Mouse (Mus musculus): ENCODE measurements around the gene Tuba3b. TPM values are rescaled to one million over a fixed set of nuclear protein-coding genes. Genes with fewer than 3 reads are reported as not detected.

The Tuba3b gene
- total and polyA plus RNA-seq, 3 experiments, result not detected

GRCm38 (mm10) chr6:145640971-145641506 is 25.5 kb downstream of the Tuba3b start:
- Histone ChIP-seq H3K4me1 (ENCODE audit: control insufficient read depth in 1 of 2, insufficient read depth in 2 of 2) (no peaks in the 10 kb centered on the region), H3K36me3 (replicated peaks in 1 of 2; ENCODE audit: control insufficient read depth in 1 of 2, insufficient read depth in 1 of 2, low read length in 1 of 2) (no peaks in the 10 kb centered on the region), H3K4me3 (replicated peaks in 1 of 3; ENCODE audit: low read depth in 2 of 3, low read length in 2 of 3, poor library complexity in 1 of 3) (no peak overlapping the region), H3K27me3 (replicated peaks) (no peaks in the 10 kb centered on the region), H3K9ac (ENCODE audit: insufficient read depth, low read depth) (no peak overlapping the region), H3K79me2 (replicated peaks; ENCODE audit: control insufficient read depth, extremely low read depth, insufficient read depth, poor library complexity, severe bottlenecking) (no peaks in the 10 kb centered on the region), H3K27ac (ENCODE audit: insufficient read depth, low read depth) (no peak overlapping the region), H3K9me3 (replicated peaks; ENCODE audit: low read length) (peaks cover 5% of the 10 kb centered on the region), H3K4me2 (ENCODE audit: insufficient read depth, low read depth, poor library complexity, severe bottlenecking) (no peak overlapping the region)
- dilution Hi-C loops (cut with MboI; ENCODE audit: extremely low pct_ligation_motif_present, extremely low pct_unique_long_range_greater_than_20kb, low sequenced_read_pairs) (no loop called here), in situ Hi-C loops (cut with MboI; ENCODE audit: low pct_ligation_motif_present, low pct_unique_long_range_greater_than_20kb, low sequenced_read_pairs) (no loop called here)
- no peak for TF ChIP-seq MXI1 (IDR thresholded peaks at IDR 0.05; ENCODE audit: low read depth, low read length)
- TF ChIP-seq ELF1 (IDR thresholded peaks at IDR 0.05; ENCODE audit: low read depth, low read length), result no peak
- TF ChIP-seq SMC3 (IDR thresholded peaks at IDR 0.05; ENCODE audit: low read depth, low read length), result no peak
- TF ChIP-seq ZNF384 (IDR thresholded peaks at IDR 0.05; ENCODE audit: low read depth, low read length), result no peak
- TF ChIP-seq UBTF (IDR thresholded peaks at IDR 0.05; ENCODE audit: low read depth, low read length), result no peak
- no peak for TF ChIP-seq USF1 (IDR thresholded peaks at IDR 0.05; ENCODE audit: low read depth, low read length)
- no peak for TF ChIP-seq KAT2A (IDR thresholded peaks at IDR 0.05; ENCODE audit: insufficient replicate concordance, low read length)
- TF ChIP-seq CHD2 (IDR thresholded peaks at IDR 0.05; ENCODE audit: low read length), result no peak
- no peak for TF ChIP-seq ZMIZ1 (IDR thresholded peaks at IDR 0.05; ENCODE audit: low read depth, low read length)
- no peak for TF ChIP-seq BHLHE40 (IDR thresholded peaks at IDR 0.05; ENCODE audit: low read depth, low read length)
- no peak for TF ChIP-seq POLR2A (IDR thresholded peaks at IDR 0.05; ENCODE audit: low read depth, low read length)
- TF ChIP-seq GABPA (IDR thresholded peaks at IDR 0.05; ENCODE audit: insufficient replicate concordance, low read depth, low read length), result no peak
- no peak for TF ChIP-seq POLR2AphosphoS2 (IDR thresholded peaks at IDR 0.05; ENCODE audit: low read depth, low read length)
- no peak for TF ChIP-seq EP300 (IDR thresholded peaks at IDR 0.05; ENCODE audit: low read length)
- TF ChIP-seq NRF1 (IDR thresholded peaks at IDR 0.05; ENCODE audit: low read depth, low read length), result no peak
- no peak for TF ChIP-seq MAFK (IDR thresholded peaks at IDR 0.05; ENCODE audit: insufficient replicate concordance, low read length)
- TF ChIP-seq CHD1 (IDR thresholded peaks at IDR 0.05; ENCODE audit: low read depth, low read length), result no peak
- TF ChIP-seq MYC (IDR thresholded peaks at IDR 0.05; ENCODE audit: low read depth, low read length), result no peak
- no peak for DNase-seq (ENCODE audit: extremely low read depth)

DNA sequence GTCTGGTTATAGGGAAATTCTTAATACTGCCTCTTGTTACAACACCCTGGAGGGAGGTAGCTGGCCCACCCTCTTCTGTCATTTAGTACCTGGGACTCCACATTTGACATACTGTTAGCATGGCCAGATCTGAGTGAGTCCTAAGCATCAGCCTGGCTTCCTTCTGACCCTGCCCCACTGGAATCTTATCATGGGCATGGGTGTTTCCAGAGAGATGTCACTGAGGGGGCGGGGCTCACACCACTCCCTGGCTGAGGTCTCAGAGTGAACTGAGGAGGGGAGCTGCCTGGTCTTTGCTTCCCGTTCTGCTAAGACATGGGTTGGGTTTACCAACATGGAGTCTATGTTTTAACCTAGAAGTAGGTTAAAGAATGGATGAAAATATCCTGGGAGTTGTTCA is 36.4 kb downstream of the Tuba3b start:
- DNase-seq (ENCODE audit: extremely low read depth), result no peak
- Histone ChIP-seq H3K36me3 (replicated peaks in 1 of 2; ENCODE audit: control insufficient read depth in 1 of 2, insufficient read depth in 1 of 2, low read length in 1 of 2) (no peaks in the 10 kb centered on the region), H3K4me3 (replicated peaks in 1 of 3; ENCODE audit: low read depth in 2 of 3, low read length in 2 of 3, poor library complexity in 1 of 3) (no peak overlapping the region), H3K27ac (ENCODE audit: insufficient read depth, low read depth) (no peak overlapping the region), H3K4me1 (ENCODE audit: control insufficient read depth in 1 of 2, insufficient read depth in 2 of 2) (no peaks in the 10 kb centered on the region; a peak in 1 of 4 replicates), H3K79me2 (replicated peaks; ENCODE audit: control insufficient read depth, extremely low read depth, insufficient read depth, poor library complexity, severe bottlenecking) (no peaks in the 10 kb centered on the region), H3K27me3 (replicated peaks) (no peaks in the 10 kb centered on the region), H3K9ac (ENCODE audit: insufficient read depth, low read depth) (no peak overlapping the region), H3K9me3 (replicated peaks; ENCODE audit: low read length) (peaks cover 6% of the 10 kb centered on the region), H3K4me2 (ENCODE audit: insufficient read depth, low read depth, poor library complexity, severe bottlenecking) (no peak overlapping the region)
- dilution Hi-C loops (cut with MboI; ENCODE audit: extremely low pct_ligation_motif_present, extremely low pct_unique_long_range_greater_than_20kb, low sequenced_read_pairs), result no loop called here
- no peak for TF ChIP-seq E2F4 (IDR thresholded peaks at IDR 0.05; ENCODE audit: insufficient replicate concordance, low read depth, low read length)
- no peak for TF ChIP-seq MYC (IDR thresholded peaks at IDR 0.05; ENCODE audit: low read depth, low read length)
- TF ChIP-seq ZC3H11A (IDR thresholded peaks at IDR 0.05; ENCODE audit: low read depth, low read length), result no peak
- no peak for TF ChIP-seq USF2 (conservative IDR thresholded peaks at IDR 0.05; ENCODE audit: low read depth, low read length)
- no peak for TF ChIP-seq MAX (IDR thresholded peaks at IDR 0.05; ENCODE audit: low read length)
- no peak for TF ChIP-seq SIN3A (IDR thresholded peaks at IDR 0.05; ENCODE audit: low read length)
- TF ChIP-seq IRF4 (IDR thresholded peaks at IDR 0.05; ENCODE audit: low read depth, low read length), result no peak
- TF ChIP-seq NELFE (IDR thresholded peaks at IDR 0.05; ENCODE audit: low read depth, low read length), result no peak
- no peak for TF ChIP-seq ZKSCAN1 (IDR thresholded peaks at IDR 0.05; ENCODE audit: borderline replicate concordance, low read depth, low read length)
- no peak for TF ChIP-seq CHD2 (IDR thresholded peaks at IDR 0.05; ENCODE audit: low read length)
- in situ Hi-C loops (cut with MboI; ENCODE audit: low pct_ligation_motif_present, low pct_unique_long_range_greater_than_20kb, low sequenced_read_pairs), result no loop called here
